Mouse (Mus musculus) layer of hippocampus, adult 8-10 months (tissue): ENCODE results near the gene Car10. TPM values are rescaled to one million over a fixed set of nuclear protein-coding genes. Genes with fewer than 3 reads are reported as not detected.
"Not testable (repeated sequence)": the region's sequence is repeated elsewhere in the genome, so short reads cannot be mapped to it uniquely, and the experiment has no call there.

ENCODE experiments used
- DNase-seq, 2 experiments: peaks; one replicate each; pipeline ENCODE4 v3.0.0; 2022; ENCODE audit warnings: low spot score in 2 of 2
- total RNA-seq, 4 experiments: library from RNA; stranded (reverse); gene quantifications; 2 replicates each; pipeline ENCODE4 v1.2.4; 2022

The Car10 gene
- total RNA-seq, 4 experiments from 2014 or later: 38.8 to 49.5 (median 43.6) TPM

DNA sequence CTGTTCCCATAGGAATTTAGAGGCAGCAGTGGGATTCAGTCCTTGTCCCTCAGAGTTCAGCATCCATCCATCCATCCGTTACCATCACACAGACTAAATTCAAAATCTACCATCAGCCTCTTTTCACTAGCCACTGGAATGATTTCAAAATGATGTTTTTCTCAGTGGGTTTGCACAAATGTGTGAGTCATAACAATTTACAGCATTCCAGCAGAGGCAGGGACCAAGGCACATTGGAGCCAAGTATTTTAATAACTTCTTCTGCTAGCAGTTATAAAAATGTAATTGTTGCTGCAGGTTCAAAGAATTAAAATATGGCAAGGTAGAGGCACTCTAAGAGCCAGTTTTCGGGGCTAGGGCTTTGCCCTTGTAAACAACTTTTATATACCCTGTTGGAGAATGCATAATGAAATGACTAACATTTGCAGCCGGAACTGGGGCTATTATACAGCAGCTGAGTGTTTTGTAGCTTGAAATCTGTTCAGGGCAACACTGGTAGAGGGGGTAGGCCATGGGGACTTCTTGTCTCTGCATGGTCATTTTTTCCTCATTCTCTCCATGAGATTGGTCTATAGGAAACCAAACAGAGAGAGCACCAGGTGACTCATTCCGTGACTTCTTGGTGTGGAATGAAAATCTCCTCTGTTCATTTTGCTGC lies 276.0 kb downstream of the Car10 start:
- no peak for DNase-seq

DNA sequence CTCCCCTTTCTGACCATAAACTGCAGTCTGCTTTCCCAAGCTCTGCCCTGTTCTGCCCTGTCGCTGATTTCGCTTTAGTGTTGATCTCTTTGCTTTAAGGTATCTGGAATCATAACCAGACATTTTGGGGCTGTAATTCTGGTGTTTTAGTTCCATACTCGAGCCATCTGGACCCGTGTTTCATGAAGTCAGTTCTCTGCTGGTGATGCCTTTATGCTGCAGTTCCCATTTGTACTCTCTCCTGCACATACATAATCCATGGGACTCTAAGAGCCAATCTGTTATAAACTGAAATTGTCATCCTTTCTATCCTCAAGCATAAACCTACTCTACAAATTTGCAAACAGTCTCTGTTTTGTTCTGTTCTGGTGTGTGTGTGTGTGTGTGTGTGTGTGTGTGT lies 293.3 kb downstream of the Car10 start:
- DNase-seq: no peak

DNA sequence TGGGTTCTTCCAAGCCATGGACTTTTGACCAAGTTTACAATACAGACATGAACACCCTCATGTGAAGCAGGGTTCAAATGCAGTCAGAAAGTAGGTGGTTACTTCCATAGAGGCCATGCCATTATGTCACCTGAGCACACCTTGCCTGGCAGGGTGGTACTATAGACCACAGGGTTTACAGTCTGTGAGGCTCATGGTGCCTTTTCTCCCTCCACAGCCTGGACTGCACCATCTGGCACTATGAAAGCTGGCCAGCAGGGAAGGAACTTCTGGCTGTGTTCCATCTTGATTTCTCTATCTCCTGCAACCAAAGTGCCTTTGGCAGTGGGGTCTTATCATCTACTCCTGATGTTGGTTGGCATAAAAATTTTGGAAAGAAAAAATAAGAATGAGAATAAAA lies 295.5 kb downstream of the Car10 start:
- DNase-seq: not testable (repeated sequence)

DNA sequence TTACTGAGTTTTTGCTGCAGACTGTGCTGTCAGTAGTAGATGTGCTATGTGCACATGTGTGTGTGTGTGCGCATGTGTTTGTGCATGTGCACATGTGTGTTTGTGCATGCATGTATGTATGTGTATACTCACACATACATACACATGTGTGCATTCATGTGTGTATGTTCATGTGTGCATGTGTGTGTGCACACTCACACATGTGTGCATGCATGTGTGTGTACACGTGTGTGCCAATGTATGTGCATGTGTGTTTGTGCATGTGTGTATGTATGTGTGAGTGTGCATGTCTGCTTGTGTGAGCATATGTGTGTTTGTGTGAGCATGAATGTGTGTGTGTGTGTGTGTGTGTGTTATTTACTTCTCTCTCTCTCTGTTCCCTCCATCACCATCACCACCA lies 298.5 kb downstream of the Car10 start:
- DNase-seq: no peak

DNA sequence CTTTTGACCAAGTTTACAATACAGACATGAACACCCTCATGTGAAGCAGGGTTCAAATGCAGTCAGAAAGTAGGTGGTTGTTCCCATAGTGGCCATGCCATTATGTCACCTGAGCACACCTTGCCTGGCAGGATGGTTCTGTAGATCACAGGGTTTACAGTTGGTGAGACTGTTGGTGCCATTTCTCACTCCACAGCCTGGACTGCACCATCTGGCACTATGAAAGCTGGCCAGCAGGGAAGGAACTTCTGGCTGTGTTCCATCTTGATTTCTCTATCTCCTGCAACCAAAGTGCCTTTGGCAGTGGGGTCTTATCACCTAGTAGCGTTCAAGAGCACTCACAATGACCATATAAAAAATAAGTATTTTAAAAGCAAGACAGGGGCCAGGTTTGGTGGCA lies 303.3 kb downstream of the Car10 start:
- not testable (repeated sequence) for DNase-seq

DNA sequence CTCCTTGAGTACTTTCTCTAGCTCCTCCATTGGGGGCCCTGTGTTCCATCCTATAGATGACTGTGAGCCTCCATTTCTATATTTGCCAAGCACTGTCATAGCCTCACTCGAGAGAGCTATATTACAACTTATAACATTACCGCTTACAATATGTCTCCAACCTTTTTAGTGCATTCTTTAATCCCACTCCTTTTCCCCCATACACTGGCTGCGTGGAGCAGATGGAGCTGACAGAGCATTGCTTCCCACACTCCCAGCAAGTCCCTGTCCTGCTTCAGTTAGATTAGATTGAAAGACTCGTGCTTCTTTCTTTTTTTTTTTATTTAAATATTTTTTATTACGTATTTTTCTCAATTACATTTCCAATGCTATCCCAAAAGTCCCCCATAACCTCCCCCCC lies 310.2 kb downstream of the Car10 start:
- DNase-seq: peak in 1 of 2 experiments; percentile 29

DNA sequence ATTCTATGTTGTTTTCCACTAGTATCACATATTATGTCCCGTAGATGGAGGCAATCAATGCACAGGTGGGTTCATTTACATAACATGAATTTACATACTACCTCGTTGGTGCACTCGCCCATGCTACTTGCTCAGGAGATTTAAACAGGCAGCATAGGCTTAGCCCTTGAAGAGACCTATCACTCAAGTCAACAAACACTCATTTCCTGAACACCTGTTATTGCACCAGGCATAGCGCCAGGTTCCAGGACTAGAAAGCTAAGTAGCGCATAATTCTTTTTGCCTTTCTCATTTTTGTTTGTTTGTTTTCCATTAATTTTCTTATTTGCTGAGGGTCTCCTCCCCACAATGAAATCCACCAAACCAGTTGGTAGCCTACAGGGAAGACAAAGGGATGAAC lies 333.7 kb downstream of the Car10 start:
- no peak for DNase-seq

DNA sequence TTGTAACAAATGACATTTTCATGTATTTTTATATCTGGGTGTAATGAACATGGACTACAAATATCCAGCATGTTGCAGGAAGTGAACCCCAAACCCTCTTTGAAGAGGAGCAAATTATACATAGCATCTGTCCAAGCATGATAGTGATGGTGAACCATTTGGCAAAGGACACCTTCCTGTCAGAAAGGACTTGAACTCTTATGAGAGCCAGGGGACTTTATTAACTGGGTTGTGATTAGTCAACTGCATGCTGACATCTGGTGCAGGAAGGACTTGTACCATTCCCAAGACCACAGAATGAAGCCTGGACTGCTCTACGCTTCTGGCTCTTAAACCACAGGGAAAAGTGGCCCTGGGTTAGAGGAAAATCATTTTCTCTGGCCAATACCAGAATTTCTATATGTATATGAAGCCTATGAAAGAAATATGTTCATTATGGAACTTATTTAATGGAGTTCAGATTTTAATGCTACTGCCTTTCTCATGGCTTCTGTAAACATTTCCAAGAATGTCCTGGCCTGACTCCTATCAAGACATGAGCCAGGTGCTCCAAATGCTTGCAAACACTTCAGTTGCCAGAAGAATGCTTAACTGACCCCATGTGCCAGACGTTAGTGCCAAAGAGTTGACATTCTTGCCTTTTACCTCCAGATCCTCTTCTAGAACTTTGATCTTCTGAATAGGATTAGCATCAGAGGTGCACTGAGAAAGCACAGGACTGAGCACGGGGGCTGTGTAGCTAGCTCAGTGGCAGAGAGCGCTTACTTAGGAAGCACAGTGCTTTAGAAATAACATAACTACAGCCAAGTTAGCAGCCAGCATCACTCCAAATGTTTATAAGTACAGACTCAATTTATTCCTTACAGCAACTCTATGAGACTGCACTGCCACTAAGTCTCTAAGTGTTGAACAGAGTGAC lies 337.4 kb downstream of the Car10 start:
- no peak for DNase-seq

DNA sequence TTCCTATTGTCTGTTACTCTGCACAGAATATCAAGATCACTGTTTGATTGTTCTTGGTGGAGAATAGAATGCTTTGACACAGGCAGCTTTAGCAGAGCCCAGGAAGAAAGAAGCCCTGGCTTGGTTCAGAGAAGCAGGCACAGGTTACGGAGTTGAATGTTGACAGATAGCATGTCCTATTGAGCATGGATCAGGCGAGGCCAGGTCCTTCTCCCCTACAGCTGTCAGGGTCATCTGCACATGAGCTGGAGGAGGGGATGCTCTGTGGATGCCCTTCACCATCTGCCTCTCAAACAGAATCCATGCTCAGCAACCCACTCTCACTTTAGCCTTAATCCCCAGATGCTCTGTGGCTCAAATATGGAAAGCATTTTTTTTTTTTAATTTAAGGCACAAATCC lies 339.1 kb downstream of the Car10 start:
- DNase-seq: no peak

DNA sequence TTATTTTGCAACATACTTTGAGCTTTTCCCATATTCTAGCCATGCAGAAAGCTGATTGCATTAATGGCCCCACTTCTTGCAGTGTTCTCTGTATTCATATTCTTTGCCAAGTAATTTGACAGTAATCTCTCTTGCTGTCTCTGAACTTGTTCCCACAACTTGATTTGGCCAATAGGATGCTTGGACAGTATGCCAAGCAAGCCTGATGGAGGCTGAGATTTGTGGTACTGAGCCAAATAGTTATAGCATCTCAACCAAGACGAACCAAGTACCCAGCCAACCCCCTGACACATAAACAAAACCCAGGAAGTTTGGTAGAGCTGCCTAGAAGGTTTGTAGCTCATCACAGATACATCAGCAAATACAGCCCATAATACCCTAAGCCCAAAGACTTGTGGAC lies 342.6 kb downstream of the Car10 start:
- no peak for DNase-seq

DNA sequence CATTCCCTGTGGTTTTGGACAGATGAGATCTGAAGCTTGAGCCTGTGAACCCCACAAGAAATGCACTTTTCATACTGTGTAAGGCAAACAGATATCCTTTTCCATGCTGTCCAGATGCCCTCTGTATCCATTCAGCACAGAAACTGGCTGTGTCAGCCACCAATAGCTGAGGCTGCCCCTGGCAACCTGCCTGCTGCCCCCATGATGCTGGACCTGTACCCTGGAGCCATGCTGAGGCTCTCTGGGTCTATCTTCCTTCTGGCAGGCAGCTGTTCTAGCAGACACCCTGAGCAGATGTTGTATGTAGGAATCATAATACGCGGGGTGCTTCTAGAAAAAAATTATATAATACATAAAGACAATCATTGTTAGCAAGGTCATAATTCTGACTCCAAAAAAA lies 345.9 kb downstream of the Car10 start:
- no peak for DNase-seq

DNA sequence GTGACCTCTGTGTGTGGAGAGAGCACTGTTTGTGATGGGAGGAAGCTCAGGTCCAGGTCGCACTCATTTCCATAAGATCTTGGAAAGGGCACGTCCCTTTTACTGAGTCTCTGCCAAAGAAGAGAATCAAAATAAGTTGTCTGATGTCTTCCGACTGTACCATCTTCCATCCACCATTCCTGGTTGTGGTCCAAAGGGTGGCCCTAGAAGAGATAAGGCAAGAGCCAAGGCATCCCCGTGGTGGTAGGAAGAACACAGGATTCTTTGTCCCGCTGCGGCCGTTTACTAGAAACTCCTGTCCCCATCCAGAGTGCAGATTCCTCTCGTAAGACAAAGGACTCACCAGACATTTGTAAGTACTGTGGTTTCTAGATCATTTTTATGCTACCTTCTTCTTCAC lies 346.9 kb downstream of the Car10 start:
- no peak for DNase-seq

DNA sequence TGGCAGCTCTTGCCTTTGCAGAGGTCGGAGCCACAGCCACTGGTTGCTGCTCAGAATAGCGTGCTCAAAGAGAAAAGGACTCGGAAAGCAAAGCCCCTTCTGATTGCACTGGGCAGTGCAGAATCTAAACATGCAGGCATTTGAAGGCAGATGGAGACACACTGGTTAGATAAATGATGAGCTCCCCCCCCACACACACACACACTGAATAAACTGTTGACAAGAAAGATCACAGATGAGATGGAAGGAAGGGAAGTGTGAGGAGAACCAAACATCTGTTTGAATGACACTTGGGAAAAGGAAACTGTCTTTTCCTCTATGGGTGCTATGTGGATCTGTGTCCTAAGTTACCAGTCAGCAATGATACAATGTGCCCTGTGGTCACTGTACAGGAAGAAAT lies 349.7 kb downstream of the Car10 start:
- no peak for DNase-seq

DNA sequence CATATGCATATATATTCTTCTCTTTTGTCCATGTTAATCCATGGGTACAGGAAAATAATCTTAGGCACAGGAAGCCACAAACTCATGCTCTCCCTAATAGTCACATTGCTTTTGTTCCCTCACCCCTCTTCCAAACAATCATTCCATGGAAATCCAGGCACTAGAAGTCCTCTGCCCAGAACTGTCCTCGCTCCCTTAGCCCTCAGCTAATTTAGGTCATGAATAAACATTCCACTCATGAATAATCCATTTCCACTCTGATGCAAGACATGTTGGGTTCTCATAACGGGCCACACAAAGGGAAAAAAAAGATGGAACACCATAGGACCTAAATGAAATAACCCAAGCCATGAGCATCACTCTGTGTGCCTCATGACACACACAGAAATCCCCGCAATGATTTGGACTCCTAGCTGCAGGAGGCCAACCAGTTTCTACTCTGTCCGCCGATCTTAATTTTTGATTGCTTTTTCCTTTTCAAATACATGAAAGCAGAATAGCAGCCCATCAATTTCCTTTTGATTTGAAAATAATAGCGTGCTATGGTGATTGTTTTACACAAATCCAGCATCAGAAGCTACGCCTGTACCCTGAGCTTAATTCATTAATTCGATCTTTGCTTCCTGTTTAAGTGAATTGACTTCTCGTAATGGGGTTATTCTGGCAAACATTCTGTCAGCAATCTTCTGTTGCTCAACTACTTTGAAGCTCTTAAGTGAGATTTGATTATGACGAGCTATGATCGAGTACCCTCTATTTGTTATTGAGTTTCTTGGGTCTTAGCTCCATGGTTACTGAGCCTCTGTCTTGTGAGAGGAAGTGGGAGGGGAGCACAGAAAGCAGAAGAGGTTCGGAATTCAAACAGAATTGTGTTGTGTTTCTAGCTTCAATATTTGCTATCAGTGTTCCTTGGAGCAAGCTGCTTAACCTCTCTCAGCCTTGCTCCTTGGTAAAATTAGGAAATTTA lies 350.7 kb downstream of the Car10 start:
- no peak for DNase-seq

DNA sequence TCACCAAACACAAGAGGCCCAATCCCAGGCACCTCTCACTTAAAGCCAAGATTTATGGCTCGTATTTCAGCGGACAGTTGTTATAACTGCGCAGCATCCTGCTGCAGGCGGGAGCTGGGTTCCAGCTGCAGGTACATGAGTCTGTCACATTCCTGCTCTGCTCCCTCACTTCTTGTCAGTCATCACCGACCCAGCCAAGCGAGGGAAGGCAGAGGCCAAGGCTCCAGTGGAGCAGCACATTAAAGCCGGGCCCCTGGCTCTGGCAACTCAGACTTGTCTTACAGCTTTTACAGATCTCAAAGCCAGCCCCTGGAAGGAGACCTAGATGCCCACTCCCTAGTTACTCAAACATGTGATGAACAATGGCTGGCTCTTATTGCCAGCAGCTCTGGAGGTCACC lies 352.7 kb downstream of the Car10 start:
- no peak for DNase-seq

DNA sequence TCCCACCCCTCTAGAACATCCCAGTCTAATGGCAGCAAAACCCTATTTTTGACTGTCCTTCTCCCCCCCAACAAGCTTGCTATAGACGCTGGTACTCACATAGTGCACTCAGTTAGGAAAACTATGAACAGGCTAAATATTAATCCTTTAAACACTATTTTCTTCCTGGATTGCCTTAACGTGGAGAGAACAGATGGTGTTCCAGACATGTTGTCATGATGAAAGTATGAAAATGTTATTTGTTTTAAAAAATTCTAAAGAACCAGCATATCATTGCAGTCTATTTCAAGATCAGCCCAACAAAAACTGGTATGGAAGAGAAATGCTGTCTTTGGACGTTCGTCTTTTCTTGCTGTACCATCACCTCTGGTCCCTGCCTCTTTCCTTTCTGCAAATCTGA lies 368.4 kb downstream of the Car10 start:
- DNase-seq: no peak

DNA sequence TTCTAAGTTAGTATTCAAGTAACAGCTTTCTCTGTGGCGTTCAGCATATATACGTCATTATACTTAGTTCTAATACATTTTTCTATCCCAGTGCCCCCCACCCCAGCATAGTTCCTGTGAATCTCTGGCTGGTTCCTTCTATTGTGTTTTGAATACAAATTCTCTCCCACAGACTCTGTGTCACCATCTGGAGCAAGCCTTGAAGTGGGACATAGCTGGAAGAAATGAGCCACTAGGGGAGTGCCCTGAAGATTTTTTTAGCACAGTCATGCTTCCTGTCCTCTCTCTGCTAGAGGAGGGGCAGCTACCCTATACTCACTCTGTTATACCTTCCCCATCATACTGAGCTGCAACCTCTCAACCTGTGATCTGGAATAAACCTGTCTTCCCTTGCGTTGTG lies 369.9 kb downstream of the Car10 start:
- DNase-seq: no peak

DNA sequence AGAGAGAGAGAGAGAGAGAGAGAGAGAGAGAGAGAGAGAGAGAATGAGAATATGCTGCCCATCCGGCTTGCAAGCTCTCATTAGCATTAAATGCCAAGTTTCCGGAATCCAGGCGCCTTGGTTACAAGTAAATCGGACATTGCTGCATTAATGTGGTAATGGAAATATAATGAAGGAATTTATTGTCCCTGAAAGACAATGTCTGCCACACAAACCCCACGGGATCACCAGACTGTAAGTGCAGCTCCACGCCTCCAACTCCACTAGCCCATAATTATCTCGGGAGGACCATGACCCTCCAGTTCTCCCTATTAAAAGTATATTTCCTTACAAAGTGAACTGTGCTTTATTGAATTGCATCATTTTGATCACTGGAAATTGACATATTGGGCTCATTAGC lies 372.9 kb downstream of the Car10 start:
- no peak for DNase-seq

DNA sequence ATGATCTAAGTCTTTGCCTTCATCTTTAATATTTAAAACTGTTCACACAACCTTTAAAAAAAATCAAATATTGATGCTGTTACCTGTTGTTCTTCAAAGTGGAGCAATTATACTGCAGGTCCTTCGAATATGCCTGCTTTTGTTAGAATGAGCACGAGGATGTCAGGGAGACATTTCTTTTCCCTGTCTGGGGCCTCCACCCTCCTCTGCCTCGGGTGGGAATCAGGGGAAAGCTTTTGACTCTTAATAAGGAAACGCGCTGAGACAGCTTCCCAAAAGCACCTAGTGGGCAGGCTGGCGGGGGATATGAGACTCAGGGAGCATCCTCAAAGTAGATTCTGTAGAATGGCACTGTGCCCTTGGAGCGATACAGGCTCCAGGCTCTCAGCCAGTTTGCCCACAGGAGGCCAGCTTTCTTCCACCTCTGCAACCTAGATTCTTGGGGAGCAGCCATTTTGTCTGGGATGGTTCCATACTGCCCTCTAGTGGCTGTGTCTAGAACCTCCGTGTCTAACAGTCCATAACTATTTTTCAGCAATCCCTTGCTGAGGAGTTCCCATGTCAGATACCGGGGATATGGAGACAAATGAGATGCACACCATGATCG lies 373.8 kb downstream of the Car10 start:
- DNase-seq: peak; percentile 76 to 85

DNA sequence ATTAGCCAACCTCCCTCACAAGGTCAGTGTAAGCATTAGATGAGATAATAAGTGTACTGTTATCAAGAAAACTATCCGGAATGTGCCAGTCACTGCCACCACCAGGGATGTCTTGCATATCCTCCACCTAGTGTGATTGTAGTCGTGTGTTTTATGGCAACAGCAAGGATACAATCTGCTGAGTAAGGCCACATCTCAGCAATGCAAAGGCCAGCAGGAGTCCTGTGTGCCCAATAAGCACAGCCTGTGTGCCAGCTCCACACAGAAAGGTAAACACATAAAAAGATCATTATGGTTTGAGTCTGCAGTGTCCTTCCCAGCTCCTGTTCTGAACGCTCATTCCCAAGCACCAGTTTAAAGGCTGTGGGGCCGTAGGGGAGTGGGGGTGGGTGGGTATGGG lies 386.8 kb downstream of the Car10 start:
- no peak for DNase-seq

DNA sequence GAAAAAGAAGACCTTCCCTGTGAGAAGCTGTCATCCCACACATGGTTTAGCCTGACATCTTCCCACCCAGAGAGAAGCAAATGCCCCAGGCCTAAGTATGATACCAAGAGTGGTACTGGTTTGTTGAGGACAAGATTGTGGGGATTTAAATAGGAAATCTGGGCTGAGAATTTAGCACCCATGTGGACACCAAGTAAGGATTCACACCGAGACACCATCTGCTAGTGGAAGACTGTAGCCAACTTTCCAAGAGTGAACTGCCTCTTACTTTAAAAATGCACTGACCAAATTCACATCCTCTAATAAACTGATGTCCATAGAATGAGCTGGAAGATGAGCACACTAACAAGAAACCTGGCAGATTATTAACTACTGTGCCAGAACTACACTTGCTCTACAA lies 389.2 kb downstream of the Car10 start:
- DNase-seq: no peak
